Mouse (Mus musculus): Measurements from ENCODE around the gene Rrp36.
A peak's percentile ranks its signal among the peaks of the same experiment; 100 is the strongest.

The Rrp36 gene

GRCm38 (mm10) chr17:46685913-46686312 lies 11.8 kb upstream of the Rrp36 start:
- no peak for DNase-seq (ENCODE audit: low spot score)

DNA sequence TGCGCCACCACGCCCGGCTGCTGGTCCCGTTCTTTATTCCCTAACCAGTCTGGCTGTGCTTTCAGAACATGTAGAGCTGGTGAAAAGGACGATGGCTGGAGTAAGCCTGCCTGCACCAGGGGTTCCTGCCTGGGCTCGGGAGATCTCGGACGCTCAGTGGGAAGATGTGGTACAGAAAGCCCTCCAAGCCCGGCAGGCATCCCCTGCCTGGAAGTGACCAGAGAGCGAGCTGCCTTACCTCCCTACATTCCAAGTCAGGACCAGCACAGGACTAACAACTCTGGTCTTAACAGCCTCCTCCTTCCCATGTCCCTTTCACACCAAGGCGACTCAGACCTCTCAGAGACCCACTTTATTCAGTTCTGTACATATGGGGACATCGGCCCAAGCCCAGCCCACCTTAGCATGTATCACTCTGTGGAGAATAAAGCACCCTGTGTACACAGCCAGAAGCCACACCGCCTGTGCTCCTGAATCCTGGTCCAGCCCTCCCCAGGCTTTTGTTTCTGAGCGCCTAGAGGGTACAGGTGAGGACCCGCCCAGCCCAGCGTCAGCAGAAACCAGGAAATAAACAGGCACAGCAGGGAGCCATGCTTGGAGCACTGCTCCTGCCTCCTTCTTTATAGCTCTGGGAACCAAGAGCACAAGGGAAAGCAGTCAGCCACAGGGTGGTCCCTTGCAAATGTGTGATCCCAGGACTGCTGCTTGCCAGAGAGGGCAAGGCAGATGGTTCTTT lies 8.7 kb upstream of the Rrp36 start:
- DNase-seq (ENCODE audit: low spot score) = no peak

GRCm38 (mm10) chr17:46681466-46682118 lies 7.4 kb upstream of the Rrp36 start:
- DNase-seq (ENCODE audit: low spot score) = no peak

DNA sequence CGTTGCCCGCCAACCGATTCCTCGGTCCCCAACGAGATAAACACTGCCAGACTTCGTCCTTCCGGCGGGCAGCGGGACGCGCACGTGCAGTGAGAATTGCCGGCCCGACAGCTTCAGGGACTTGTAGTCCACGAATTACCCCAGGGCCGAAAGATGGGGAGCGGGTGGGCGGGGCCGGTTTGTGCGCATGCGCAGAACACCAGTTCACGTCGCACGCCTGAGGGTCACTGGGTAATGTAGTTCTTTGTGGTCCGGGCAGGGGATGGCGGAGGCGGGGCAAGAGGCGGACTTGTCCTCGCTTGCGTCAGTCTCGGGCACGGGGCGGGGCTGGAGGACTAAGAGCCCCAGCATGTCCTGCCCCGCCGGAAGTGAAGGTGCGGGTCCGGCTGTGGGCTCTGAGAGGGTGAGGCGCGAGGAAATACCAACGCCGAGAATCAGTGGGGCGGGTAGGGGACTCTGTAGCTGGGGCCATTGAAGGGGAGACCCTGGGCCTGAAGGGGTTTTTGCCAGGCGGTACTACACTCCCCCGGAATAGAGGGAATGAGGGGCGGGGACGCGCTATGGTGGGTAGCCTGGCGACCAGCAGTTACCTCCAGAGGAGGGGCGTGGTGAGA lies 6.7 kb upstream of the Rrp36 start, which contains the start of gene Klhdc3:
Gene Klhdc3, minus strand, starts transcription at position 155 of the 614 bp plus-strand sequence.
- peak; percentile 100 for DNase-seq (ENCODE audit: low spot score)

GRCm38 (mm10) chr17:46679843-46680759 lies 5.9 kb upstream of the Rrp36 start:
- no peak for DNase-seq (ENCODE audit: low spot score)

DNA sequence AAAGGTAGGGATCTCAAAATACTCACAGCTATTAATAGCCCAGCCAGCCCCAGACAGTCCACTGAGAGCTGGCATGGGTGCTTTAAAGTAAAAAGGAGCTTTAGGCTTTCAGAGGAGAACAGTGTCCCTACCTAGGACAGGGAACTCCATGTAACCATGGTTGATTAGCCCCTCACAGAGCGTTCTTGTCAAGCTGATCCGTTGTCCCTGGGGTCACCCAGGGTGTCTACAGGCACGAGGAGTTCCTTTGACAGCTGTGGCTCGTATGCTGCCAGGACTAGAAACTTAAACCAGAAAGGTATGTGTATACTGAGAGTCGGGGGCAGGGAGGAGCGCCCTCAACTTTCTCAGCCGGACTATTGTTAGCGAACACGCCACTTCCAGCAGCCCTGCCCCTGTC lies 4.8 kb upstream of the Rrp36 start:
- DNase-seq (ENCODE audit: low spot score) = no peak

DNA sequence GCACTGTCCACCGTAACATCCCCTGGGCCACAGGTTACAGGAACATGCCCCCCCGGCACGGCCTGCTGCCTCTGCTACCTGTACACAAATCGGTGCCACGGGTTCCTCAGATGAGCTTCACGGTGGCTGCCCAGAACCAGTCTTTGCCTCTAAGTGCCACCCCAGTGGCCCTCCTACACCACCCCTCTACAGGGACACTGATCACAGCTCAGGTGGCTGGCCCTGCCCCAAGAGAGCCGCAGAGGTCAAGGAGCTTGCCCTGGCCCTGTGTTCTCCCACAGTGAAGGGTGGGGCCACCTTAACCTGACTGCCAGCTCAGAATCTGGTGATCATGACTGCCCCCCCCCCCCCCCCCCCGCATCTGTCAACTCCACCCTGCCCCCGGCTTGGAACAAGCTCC lies 4.3 kb upstream of the Rrp36 start, which contains the start of gene Mea1:
Gene Mea1, plus strand, starts transcription at position 378 of the 400 bp plus-strand sequence.
- DNase-seq (ENCODE audit: low spot score) = peak; percentile 37

GRCm38 (mm10) chr17:46674530-46675283 lies 555 bp upstream of the Rrp36 start:
- peak; percentile 31 for DNase-seq (ENCODE audit: low spot score)

GRCm38 (mm10) chr17:46669911-46670310 lies 4.2 kb downstream of the Rrp36 start:
- no peak for DNase-seq (ENCODE audit: low spot score)

DNA sequence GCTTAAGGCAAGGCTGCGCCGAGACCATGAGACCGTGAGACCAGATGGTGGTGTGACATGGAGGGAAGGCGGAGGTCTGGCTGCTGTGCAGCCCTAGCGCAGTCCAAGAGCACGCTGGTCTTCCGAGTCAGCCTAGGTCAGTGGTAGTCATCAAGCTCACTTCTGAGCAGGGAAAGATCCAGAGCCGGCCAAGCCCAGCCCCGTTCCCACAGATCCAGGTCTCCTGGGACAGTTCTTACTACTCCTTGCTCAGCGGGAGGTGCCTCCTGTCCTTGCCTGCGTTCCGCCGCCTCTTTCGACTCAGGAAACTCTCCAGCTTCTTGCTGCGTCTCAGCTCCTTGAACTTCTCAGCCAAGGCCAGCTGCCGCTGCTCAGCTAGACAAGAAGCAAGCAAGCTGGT lies 6.4 kb downstream of the Rrp36 start:
- DNase-seq (ENCODE audit: low spot score) = no peak

- no peak for DNase-seq (ENCODE audit: low spot score)
Measured at GRCm38 (mm10) chr17:46662730-46663129, 11.4 kb downstream of the Rrp36 start.

GRCm38 (mm10) chr17:46661981-46662380 lies 12.2 kb downstream of the Rrp36 start:
- DNase-seq (ENCODE audit: low spot score) = no peak

DNA sequence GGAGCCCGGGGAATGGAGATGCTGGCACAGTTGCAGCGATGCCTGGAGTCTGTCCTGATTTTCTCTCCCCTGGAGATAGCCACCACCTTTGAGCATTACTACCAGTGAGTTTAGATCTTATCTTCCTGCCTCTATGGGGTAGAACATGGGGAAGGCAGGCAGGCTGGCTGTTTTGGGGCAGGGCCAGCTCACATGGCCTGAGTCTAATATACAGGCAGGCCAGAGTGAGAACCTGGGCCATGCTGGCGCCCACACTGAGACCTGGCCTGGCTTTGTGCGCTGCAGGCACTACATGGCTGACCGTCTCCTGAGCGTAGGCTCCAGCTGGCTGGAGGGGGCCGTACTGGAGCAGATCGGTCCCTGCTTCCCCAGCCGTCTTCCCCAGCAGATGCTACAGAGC lies 12.8 kb downstream of the Rrp36 start:
- no peak for DNase-seq (ENCODE audit: low spot score)

GRCm38 (mm10) chr17:46656054-46656453 lies 18.1 kb downstream of the Rrp36 start:
- peak; percentile 84 for DNase-seq (ENCODE audit: low spot score)

- peak; percentile 50 for DNase-seq (ENCODE audit: low spot score)
Measured at GRCm38 (mm10) chr17:46651755-46652547, 22.2 kb downstream of the Rrp36 start.

DNA sequence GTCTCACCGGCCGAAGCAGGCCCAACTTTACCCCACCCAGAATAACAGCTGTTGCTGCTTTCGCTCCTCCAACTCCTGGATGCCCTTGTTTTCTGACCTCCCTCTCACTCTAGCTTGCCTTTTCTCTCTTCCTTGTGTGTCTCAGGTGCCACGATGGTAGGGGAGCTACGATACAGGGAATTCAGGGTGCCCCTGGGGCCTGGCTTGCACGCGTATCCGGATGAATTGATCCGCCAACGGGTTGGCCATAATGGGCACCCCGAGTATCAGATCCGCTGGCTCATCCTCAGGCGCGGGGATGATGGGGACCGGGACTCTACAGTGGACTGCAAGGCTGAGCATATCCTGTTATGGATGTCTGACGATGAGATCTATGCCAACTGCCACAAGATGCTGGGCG lies 22.9 kb downstream of the Rrp36 start:
- no peak for DNase-seq (ENCODE audit: low spot score)

DNA sequence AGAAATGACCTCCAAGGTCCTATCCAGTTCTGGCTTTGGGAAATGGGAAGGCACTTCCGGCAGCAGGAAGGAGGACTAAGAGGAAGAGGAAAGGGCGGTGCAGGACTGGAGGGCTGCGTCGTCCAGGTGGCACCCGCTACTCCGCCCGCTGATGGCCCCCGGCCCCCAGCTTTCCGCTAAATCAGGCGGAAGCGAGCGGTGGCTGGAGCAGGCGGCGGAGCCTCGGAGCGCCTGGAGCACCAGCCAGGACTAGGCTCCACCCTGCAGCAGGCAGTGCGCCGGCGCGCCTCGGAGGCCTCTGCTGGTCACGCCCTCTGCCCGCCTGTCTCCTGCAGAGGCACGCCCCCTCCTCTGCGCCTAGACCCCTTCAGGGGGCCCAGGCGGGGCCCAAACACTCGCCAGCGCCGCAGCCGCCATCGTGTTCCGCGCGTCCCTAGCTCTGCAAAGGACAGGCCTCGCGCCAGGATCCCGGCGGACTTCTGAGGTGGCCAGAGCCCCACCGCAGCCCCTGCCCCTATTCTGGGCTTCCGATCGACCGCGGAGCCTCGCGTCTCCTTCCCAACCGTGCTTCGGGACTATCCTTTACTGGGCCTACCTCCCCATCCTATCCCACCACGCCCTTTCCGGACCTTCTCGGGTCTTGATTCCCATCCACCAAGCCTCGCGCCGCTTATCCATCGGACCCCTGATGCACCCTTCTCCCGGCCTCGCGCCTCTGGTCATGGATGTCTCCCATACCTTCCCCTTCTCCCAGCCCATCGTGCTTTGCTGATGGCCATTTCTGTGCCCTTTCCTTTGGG lies 23.7 kb downstream of the Rrp36 start, which contains the start of gene Cul7:
Gene Cul7, plus strand, starts transcription at position 106 of the 800 bp plus-strand sequence.
- peak; percentile 96 for DNase-seq (ENCODE audit: low spot score)

DNA sequence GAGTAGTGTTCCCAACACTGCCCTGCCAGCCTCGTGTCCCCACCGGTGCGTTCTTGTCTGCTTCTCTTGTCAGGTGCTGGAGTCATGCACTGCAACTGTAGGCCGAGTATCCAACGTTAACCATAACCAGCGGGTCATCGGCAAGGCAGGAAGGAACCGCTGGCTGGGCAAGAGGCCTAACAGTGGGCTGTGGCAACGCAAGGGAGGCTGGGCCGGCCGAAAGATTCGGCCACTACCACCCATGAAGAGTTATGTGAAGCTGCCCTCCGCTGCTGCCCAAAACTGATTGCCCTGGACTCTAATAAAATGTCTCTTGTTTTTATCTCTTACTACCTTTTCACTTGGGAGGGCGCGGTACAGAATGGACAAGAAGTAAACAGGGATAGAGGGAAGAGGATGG lies 24.3 kb downstream of the Rrp36 start:
- DNase-seq (ENCODE audit: low spot score) = no peak

- no peak for DNase-seq (ENCODE audit: low spot score)
Measured at GRCm38 (mm10) chr17:46648436-46648835, 25.7 kb downstream of the Rrp36 start.

All from yolk sac, embryonic 10.5 days (tissue).